Mouse (Mus musculus) small intestine, adult 2 months (tissue): ENCODE data around the gene Platr17.
"Not testable (repeated sequence)": the region's sequence is repeated elsewhere in the genome, so short reads cannot be mapped to it uniquely, and the experiment has no call there.

Experiments
- CTCF ChIP-seq: fragments of 200-500 bp; IDR thresholded peaks from 2 replicates; pipeline ENCODE4 v1.5.1; 2012; ENCODE audit warnings: low read depth, mild to moderate bottlenecking, control low read depth, inconsistent platforms, low read length, moderate library complexity, mixed read lengths; ENCODE audit not compliant: insufficient replicate concordance, insufficient read length; ENCODE audit errors: extremely low read depth
- POLR2A ChIP-seq: fragments of 200-500 bp; IDR thresholded peaks from 2 replicates; pipeline ENCODE4 v1.6.1; 2012; ENCODE audit warnings: low read depth, mild to moderate bottlenecking, control low read depth, inconsistent platforms, low read length, moderate library complexity

DNA sequence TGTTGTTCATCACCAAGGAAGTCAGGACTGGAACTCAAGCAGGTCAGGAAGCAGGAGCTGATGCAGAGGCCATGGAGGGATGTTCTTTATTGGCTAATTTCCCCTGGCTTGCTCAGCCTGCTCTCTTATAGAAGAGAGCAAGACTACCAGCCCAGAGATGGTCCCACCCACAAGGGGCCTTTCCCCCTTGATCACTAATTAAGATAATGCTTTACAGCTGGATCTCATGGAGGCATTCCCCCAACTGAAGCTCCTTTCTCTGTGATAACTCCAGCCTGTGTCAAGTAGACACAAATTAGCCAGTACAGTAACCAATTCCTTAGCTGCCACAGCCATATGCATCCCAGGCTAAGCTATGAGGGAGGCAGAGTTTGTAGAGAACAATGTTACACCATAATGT, 16.7 kb upstream of the Platr17 start:
- TF ChIP-seq POLR2A, CTCF: not testable (repeated sequence)
